Mouse (Mus musculus): ENCODE measurements around the gene Naip2. TPM values are rescaled to one million over a fixed set of nuclear protein-coding genes. Genes with fewer than 3 reads are reported as not detected.
"Not testable (repeated sequence)": the region's sequence is repeated elsewhere in the genome, so short reads cannot be mapped to it uniquely, and the experiment has no call there.

The Naip2 gene
- polyA plus RNA-seq (2014; fragmentation: Nextera tagmentation; extraction: Ambion mirVana) = 0.17 and 0.19 TPM in 2 replicates

GRCm38 (mm10) chr13:100201659-100202333 lies at the start of gene Naip2:
Gene Naip2, minus strand, starts transcription at chr13:100202092.
- DNase-seq (ENCODE audit: low spot score); H3K27ac ChIP-seq; H3K27me3 ChIP-seq (ENCODE audit: control insufficient read depth, insufficient read depth, low read length); H3K9ac ChIP-seq; H3K4me1 ChIP-seq (replicated peaks; ENCODE audit: control insufficient read depth, insufficient read depth, low read length); H3K9me3 ChIP-seq (ENCODE audit: control insufficient read depth, low read length); ATAC-seq (ENCODE audit: low FRiP score); H3K4me2 ChIP-seq (replicated peaks); H3K4me3 ChIP-seq (replicated peaks; ENCODE audit: low read length); H3K36me3 ChIP-seq (replicated peaks; ENCODE audit: control insufficient read depth, insufficient read depth): not testable (repeated sequence)
- 77% methylated on average over 3 of the region's 3 CpGs for WGBS

DNA sequence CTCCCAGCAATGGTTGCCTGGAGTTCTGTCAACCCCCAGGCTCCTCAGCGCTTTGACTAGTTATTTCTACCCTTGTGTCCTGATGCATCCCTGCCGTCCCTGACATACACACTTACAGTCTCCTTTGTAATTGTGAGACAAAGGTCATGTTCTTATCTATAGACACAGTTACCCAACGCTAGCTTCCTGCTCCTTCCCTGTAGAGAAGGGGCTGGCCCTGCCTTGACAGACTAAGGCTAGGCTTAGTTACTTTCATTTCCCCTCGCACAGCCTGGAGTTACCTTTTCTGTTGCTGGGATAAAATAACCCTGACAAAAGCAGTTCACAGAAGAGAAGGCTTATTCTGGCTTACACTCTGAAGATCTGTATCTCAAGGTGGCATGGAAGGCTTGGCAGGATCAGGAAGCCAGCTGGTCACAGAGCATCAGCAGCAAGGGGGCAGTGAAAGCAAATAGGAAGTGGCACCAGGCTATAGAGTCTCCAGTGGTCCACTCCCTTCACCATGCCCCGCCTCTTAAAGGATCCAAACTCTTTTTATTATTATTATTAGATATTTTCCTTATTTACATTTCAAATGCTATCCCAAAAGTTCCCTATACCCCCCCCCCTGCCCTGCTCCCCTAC lies 45.1 kb upstream of the Naip2 start:
- H3K27ac ChIP-seq; H3K4me3 ChIP-seq (replicated peaks; ENCODE audit: low read length); H3K9ac ChIP-seq; H3K4me2 ChIP-seq (replicated peaks); DNase-seq (ENCODE audit: low spot score); H3K9me3 ChIP-seq (ENCODE audit: control insufficient read depth, low read length); ATAC-seq (ENCODE audit: low FRiP score); H3K4me1 ChIP-seq (replicated peaks; ENCODE audit: control insufficient read depth, insufficient read depth, low read length); H3K36me3 ChIP-seq (replicated peaks; ENCODE audit: control insufficient read depth, insufficient read depth); H3K27me3 ChIP-seq (ENCODE audit: control insufficient read depth, insufficient read depth, low read length): not testable (repeated sequence)
- WGBS = 77% methylated on average over 4 of the region's 5 CpGs

DNA sequence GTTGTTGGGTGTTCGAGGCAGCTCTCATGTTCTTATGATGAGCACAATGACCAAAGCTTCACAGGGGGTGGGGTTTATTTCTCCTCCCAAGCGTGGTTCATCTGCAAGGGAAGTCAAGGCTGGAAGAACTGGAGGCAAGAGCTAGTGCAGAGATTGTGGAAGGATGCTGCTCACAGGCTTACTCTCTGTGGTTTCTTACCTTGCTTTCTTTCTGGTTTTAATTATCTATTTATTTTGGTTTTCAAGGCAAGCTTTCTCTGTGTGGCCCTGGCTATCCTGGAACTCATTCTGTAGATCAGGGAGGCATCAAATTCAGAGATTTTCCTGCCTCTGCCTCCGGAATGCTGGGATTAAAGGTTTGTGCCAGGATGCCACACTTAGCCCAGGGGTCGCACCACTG lies 44.3 kb upstream of the Naip2 start, which contains the start of gene Naip5:
Gene Naip5, minus strand, starts transcription at position 101 of the 400 bp plus-strand sequence.
- DNase-seq (ENCODE audit: low spot score); H3K9ac ChIP-seq; H3K4me1 ChIP-seq (replicated peaks; ENCODE audit: control insufficient read depth, insufficient read depth, low read length); H3K9me3 ChIP-seq (ENCODE audit: control insufficient read depth, low read length); H3K4me2 ChIP-seq (replicated peaks); ATAC-seq (ENCODE audit: low FRiP score); H3K27ac ChIP-seq; H3K27me3 ChIP-seq (ENCODE audit: control insufficient read depth, insufficient read depth, low read length); H3K36me3 ChIP-seq (replicated peaks; ENCODE audit: control insufficient read depth, insufficient read depth); H3K4me3 ChIP-seq (replicated peaks; ENCODE audit: low read length): not testable (repeated sequence)
- 87% methylated on average over 4 of the region's 4 CpGs for WGBS

GRCm38 (mm10) chr13:100243702-100244101 lies 41.8 kb upstream of the Naip2 start:
- Histone ChIP-seq H3K27me3 (ENCODE audit: control insufficient read depth, insufficient read depth, low read length) (no peaks in the 10 kb centered on the region), H3K4me1 (replicated peaks; ENCODE audit: control insufficient read depth, insufficient read depth, low read length) (no peaks in the 10 kb centered on the region), H3K36me3 (replicated peaks; ENCODE audit: control insufficient read depth, insufficient read depth) (no peaks in the 10 kb centered on the region), H3K9me3 (ENCODE audit: control insufficient read depth, low read length) (no peaks in the 10 kb centered on the region), H3K4me3 (replicated peaks; ENCODE audit: low read length) (no peak overlapping the region), H3K27ac (no peak overlapping the region), H3K9ac (no peak overlapping the region), H3K4me2 (replicated peaks) (no peak overlapping the region)
- DNase-seq (ENCODE audit: low spot score) (no peak), ATAC-seq (ENCODE audit: low FRiP score) (no peak)

GRCm38 (mm10) chr13:100213683-100214082 lies 11.8 kb upstream of the Naip2 start:
- not testable (repeated sequence) for DNase-seq (ENCODE audit: low spot score); H3K36me3 ChIP-seq (replicated peaks; ENCODE audit: control insufficient read depth, insufficient read depth); H3K4me1 ChIP-seq (replicated peaks; ENCODE audit: control insufficient read depth, insufficient read depth, low read length); H3K4me3 ChIP-seq (replicated peaks; ENCODE audit: low read length); ATAC-seq (ENCODE audit: low FRiP score); H3K4me2 ChIP-seq (replicated peaks); H3K27me3 ChIP-seq (ENCODE audit: control insufficient read depth, insufficient read depth, low read length); H3K9me3 ChIP-seq (ENCODE audit: control insufficient read depth, low read length); H3K9ac ChIP-seq; H3K27ac ChIP-seq
- 82% methylated on average over 1 of the region's 1 CpGs for WGBS

DNA sequence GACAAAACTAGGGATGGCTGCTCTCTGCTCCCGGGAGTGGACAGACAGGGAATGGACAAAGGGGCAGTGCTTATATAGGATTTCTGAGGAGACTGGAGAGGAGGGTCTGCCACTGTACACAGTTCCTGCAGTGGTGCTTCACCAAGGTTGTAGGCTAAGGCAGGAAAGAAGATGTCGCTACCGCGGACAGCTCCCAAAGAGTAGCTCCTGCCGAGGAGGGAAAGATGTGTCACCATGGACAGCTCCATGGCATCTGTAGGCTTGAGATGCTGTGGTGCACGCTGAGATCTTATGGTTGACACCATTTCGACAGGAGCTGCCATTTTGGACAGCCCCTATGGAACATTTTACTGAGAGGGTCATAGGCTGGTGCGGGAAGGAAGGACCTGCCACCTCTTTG lies 8.6 kb upstream of the Naip2 start:
- peak; percentile 25 for DNase-seq (ENCODE audit: low spot score)
- Histone ChIP-seq H3K36me3 (replicated peaks; ENCODE audit: control insufficient read depth, insufficient read depth) (no peaks in the 10 kb centered on the region), H3K27ac (no peak overlapping the region), H3K27me3 (ENCODE audit: control insufficient read depth, insufficient read depth, low read length) (no peaks in the 10 kb centered on the region), H3K4me1 (replicated peaks; ENCODE audit: control insufficient read depth, insufficient read depth, low read length) (no peaks in the 10 kb centered on the region), H3K4me2 (replicated peaks) (no peak overlapping the region), H3K9me3 (ENCODE audit: control insufficient read depth, low read length) (no peaks in the 10 kb centered on the region), H3K9ac (no peak overlapping the region), H3K4me3 (replicated peaks; ENCODE audit: low read length) (no peak overlapping the region)
- no peak for ATAC-seq (ENCODE audit: low FRiP score)
- WGBS = 41% methylated on average over 8 of the region's 8 CpGs

DNA sequence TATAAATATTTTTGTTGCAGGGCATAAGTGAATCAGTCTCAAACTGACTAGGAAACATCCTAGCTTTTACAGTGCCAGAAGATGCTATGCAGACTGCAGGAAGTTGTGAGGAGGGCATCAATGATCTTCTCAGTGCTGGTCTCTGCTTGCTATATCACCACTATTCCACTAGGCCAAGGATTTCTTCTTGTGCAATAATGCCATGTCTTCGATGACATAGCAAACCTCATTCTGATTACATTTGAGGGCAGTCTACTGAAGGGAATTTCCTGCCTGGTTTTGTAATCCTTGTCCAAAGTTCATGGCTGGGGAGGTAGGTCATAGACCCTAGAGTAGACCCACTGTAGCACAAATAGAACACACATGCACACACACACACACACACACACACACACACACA lies 1.4 kb upstream of the Naip2 start:
- Histone ChIP-seq H3K27me3 (ENCODE audit: control insufficient read depth, insufficient read depth, low read length) (no peaks in the 10 kb centered on the region), H3K4me2 (replicated peaks) (no peak overlapping the region), H3K4me3 (replicated peaks; ENCODE audit: low read length) (no peak overlapping the region), H3K36me3 (replicated peaks; ENCODE audit: control insufficient read depth, insufficient read depth) (no peaks in the 10 kb centered on the region), H3K9ac (no peak overlapping the region), H3K27ac (no peak overlapping the region), H3K9me3 (ENCODE audit: control insufficient read depth, low read length) (no peaks in the 10 kb centered on the region), H3K4me1 (replicated peaks; ENCODE audit: control insufficient read depth, insufficient read depth, low read length) (no peaks in the 10 kb centered on the region)
- 96% methylated on average over 1 of the region's 1 CpGs for whole genome bisulfite sequencing
- DNase-seq (ENCODE audit: low spot score) (no peak), ATAC-seq (ENCODE audit: low FRiP score) (no peak)

- Histone ChIP-seq H3K27me3 (ENCODE audit: control insufficient read depth, insufficient read depth, low read length) (no peaks in the 10 kb centered on the region), H3K4me1 (replicated peaks; ENCODE audit: control insufficient read depth, insufficient read depth, low read length) (no peaks in the 10 kb centered on the region), H3K9ac (no peak overlapping the region), H3K36me3 (replicated peaks; ENCODE audit: control insufficient read depth, insufficient read depth) (no peaks in the 10 kb centered on the region), H3K4me2 (replicated peaks) (no peak overlapping the region), H3K9me3 (ENCODE audit: control insufficient read depth, low read length) (no peaks in the 10 kb centered on the region), H3K4me3 (replicated peaks; ENCODE audit: low read length) (no peak overlapping the region), H3K27ac (no peak overlapping the region)
- DNase-seq (ENCODE audit: low spot score) (no peak), ATAC-seq (ENCODE audit: low FRiP score) (no peak)
Observed at GRCm38 (mm10) chr13:100200778-100201177, 1.1 kb downstream of the Naip2 start.

GRCm38 (mm10) chr13:100195421-100195820 lies 6.5 kb downstream of the Naip2 start:
- Histone ChIP-seq H3K27me3 (ENCODE audit: control insufficient read depth, insufficient read depth, low read length) (no peaks in the 10 kb centered on the region), H3K4me1 (replicated peaks; ENCODE audit: control insufficient read depth, insufficient read depth, low read length) (no peaks in the 10 kb centered on the region), H3K36me3 (replicated peaks; ENCODE audit: control insufficient read depth, insufficient read depth) (no peaks in the 10 kb centered on the region), H3K4me2 (replicated peaks) (no peak overlapping the region), H3K9ac (no peak overlapping the region), H3K9me3 (ENCODE audit: control insufficient read depth, low read length) (no peaks in the 10 kb centered on the region), H3K27ac (no peak overlapping the region), H3K4me3 (replicated peaks; ENCODE audit: low read length) (no peak overlapping the region)
- 82% methylated on average over 3 of the region's 3 CpGs for WGBS
- ATAC-seq (ENCODE audit: low FRiP score) (no peak), DNase-seq (ENCODE audit: low spot score) (no peak)
